In genomic region chr12:105557250-105557925, GRCm38 (mm10) we compare ENCODE assay signal across 11 mouse cellular contexts. TPM values are rescaled to one million over a fixed set of nuclear protein-coding genes. Genes with fewer than 3 reads are reported as not detected.
DNase-seq lines count a peak whose midpoint lies in the region; ATAC-seq and TF ChIP-seq lines count a peak whose summit lies in the region.
"Had no signal": no experiment of that assay in that cellular context is flagged by ENCODE, and none has a peak within 500 bp of the region (broad histone marks: within the 10 kb centered on the region; RNA-seq: fewer than 3 reads in every experiment).

No protein-coding gene starts in this region.

- ATAC-seq in forebrain, postnatal 0 days: peak; percentile 10; the same call in 1 of the 2 replicates
- no peak for ATAC-seq in forebrain, embryonic 11.5 days (replicated peaks; ENCODE audit: low FRiP score)
- ATAC-seq in midbrain, embryonic 15.5 days (replicated peaks): no peak
- ATAC-seq in hindbrain, embryonic 12.5 days (ENCODE audit: low FRiP score): no peak
- ATAC-seq: CD4-positive, CD25-positive, alpha-beta regulatory T cell, adult 4 months had no signal

- DNase-seq in forebrain, postnatal 0 days: no peak
- no peak for DNase-seq in forebrain, embryonic 11.5 days (ENCODE audit: low spot score)
- peak; percentile 44 to 66 for DNase-seq in adrenal gland, postnatal 36 days
- DNase-seq in heart, postnatal 10 days: peak; percentile 67 to 75
- DNase-seq in lung, postnatal 10 days: peak; percentile 79
- no peak for DNase-seq in ovary, postnatal 14 days (ENCODE audit: low spot score)

- peaks cover 5% of the 10 kb centered on the region; the same call in 1 of the 2 replicates for H3K27me3 ChIP-seq in forebrain, postnatal 0 days (ENCODE audit: insufficient read depth, low read length)
- H3K27me3 ChIP-seq in forebrain, embryonic 11.5 days (ENCODE audit: control insufficient read depth, insufficient read depth, low read length): peaks cover 5% of the 10 kb centered on the region
- 0 out of 2 replicates have a peak, but pooled peaks cover 5% of the 10 kb centered on the region for H3K27me3 ChIP-seq in midbrain, embryonic 15.5 days (replicated peaks)
- H3K27me3 ChIP-seq in hindbrain, embryonic 12.5 days: peaks cover 18% of the 10 kb centered on the region

- intact Hi-C loops in heart, postnatal 10 days (cut with DNase I): no loop called here

- H3K36me3 ChIP-seq in forebrain, postnatal 0 days (ENCODE audit: insufficient read depth): no peaks in the 10 kb centered on the region
- no peaks in the 10 kb centered on the region for H3K36me3 ChIP-seq in forebrain, embryonic 11.5 days (ENCODE audit: control insufficient read depth, insufficient read depth, low read length)
- H3K36me3 ChIP-seq in midbrain, embryonic 15.5 days (replicated peaks): no peaks in the 10 kb centered on the region
- no peaks in the 10 kb centered on the region for H3K36me3 ChIP-seq in hindbrain, embryonic 12.5 days
- H3K36me3 ChIP-seq: neural tube, embryonic 13.5 days had no signal

- no peaks in the 10 kb centered on the region for H3K4me1 ChIP-seq in forebrain, postnatal 0 days (ENCODE audit: insufficient read depth)
- no peaks in the 10 kb centered on the region for H3K4me1 ChIP-seq in forebrain, embryonic 11.5 days (replicated peaks; ENCODE audit: control insufficient read depth, insufficient read depth, low read length)
- H3K4me1 ChIP-seq in midbrain, embryonic 15.5 days: peaks cover 3% of the 10 kb centered on the region; the same call in 1 of the 2 replicates
- peaks cover 4% of the 10 kb centered on the region for H3K4me1 ChIP-seq in hindbrain, embryonic 12.5 days

- H3K9me3 ChIP-seq in forebrain, postnatal 0 days (ENCODE audit: low read length): no peaks in the 10 kb centered on the region
- H3K9me3 ChIP-seq in forebrain, embryonic 11.5 days (ENCODE audit: control insufficient read depth, low read length): no peaks in the 10 kb centered on the region
- no peaks in the 10 kb centered on the region for H3K9me3 ChIP-seq in midbrain, embryonic 15.5 days
- H3K9me3 ChIP-seq in hindbrain, embryonic 12.5 days (replicated peaks): no peaks in the 10 kb centered on the region
- H3K9me3 ChIP-seq: neural tube, embryonic 13.5 days had no signal

- no peak for TF ChIP-seq CTCF in forebrain, postnatal 0 days (IDR thresholded peaks at IDR 0.05; ENCODE audit: low read depth)

- no peak overlapping the region for H3K4me3 ChIP-seq in forebrain, postnatal 0 days (ENCODE audit: low read depth, low read length)
- no peak overlapping the region for H3K4me3 ChIP-seq in forebrain, embryonic 11.5 days (ENCODE audit: low read depth, low read length)
- H3K4me3 ChIP-seq in midbrain, embryonic 15.5 days: no peak overlapping the region
- H3K4me3 ChIP-seq in hindbrain, embryonic 12.5 days: no peak overlapping the region
- H3K4me3 ChIP-seq: neural tube, embryonic 13.5 days had no signal

- no peak overlapping the region for H3K4me2 ChIP-seq in forebrain, postnatal 0 days (ENCODE audit: low read depth)
- no peak overlapping the region for H3K4me2 ChIP-seq in forebrain, embryonic 11.5 days (ENCODE audit: low read depth, low read length, severe bottlenecking)
- no peak overlapping the region for H3K4me2 ChIP-seq in midbrain, embryonic 15.5 days
- H3K4me2 ChIP-seq in hindbrain, embryonic 12.5 days (replicated peaks): no peak overlapping the region
- H3K4me2 ChIP-seq: neural tube, embryonic 13.5 days had no signal

- no peak overlapping the region for H3K9ac ChIP-seq in forebrain, postnatal 0 days
- no peak overlapping the region for H3K9ac ChIP-seq in forebrain, embryonic 11.5 days (ENCODE audit: low read length)
- no peak overlapping the region for H3K9ac ChIP-seq in midbrain, embryonic 15.5 days
- no peak overlapping the region for H3K9ac ChIP-seq in hindbrain, embryonic 12.5 days
- H3K9ac ChIP-seq: neural tube, embryonic 13.5 days had no signal

- no peak overlapping the region for H3K27ac ChIP-seq in forebrain, postnatal 0 days (ENCODE audit: low read depth, low read length)
- H3K27ac ChIP-seq in forebrain, embryonic 11.5 days (ENCODE audit: low read depth, low read length): no peak overlapping the region
- no peak overlapping the region for H3K27ac ChIP-seq in midbrain, embryonic 15.5 days
- no peak overlapping the region for H3K27ac ChIP-seq in hindbrain, embryonic 12.5 days
- H3K27ac ChIP-seq: neural tube, embryonic 13.5 days had no signal

- 74% methylated on average over 7 of the region's 7 CpGs for WGBS in forebrain, postnatal 0 days
- WGBS in forebrain, embryonic 11.5 days: 77% methylated on average over 7 of the region's 7 CpGs
- WGBS in midbrain, embryonic 15.5 days: 71% methylated on average over 7 of the region's 7 CpGs
- 78% methylated on average over 7 of the region's 7 CpGs for WGBS in hindbrain, embryonic 12.5 days

RNA-seq across cellular contexts. Expression of gene Bdkrb2, which starts 5.6 kb away (rescaled TPM):
- 0.92 and 1.7 TPM in 2 replicates for total RNA-seq in forebrain, postnatal 0 days (2014; rRNA removed)
- polyA plus RNA-seq in forebrain, postnatal 0 days (2015; fragmentation: Nextera tagmentation; extraction: Ambion mirVana): 0.29 and 0.53 TPM in 2 replicates
- 0.11 and 0.39 TPM in 2 replicates for polyA plus RNA-seq in forebrain, embryonic 11.5 days (2014; fragmentation: Nextera tagmentation; extraction: Ambion mirVana)
- total RNA-seq in adrenal gland, postnatal 36 days (2021): 10 to 100 TPM; 12.0 to 23.9 TPM
- 1 to 10 TPM; 1.2 to 2.2 TPM for total RNA-seq in heart, postnatal 10 days (2021)
- polyA plus RNA-seq in midbrain, embryonic 15.5 days (2015; fragmentation: Nextera tagmentation; extraction: Ambion mirVana): 1.9 TPM in 2 replicates
- 1.6 and 1.8 TPM in 2 replicates for polyA plus RNA-seq in hindbrain, embryonic 12.5 days (2016; fragmentation: Nextera tagmentation; extraction: Ambion mirVana)
- total RNA-seq: megakaryocyte progenitor cell, adult 5-6 weeks had no signal
- polyA plus RNA-seq: CD4-positive, CD25-positive, alpha-beta regulatory T cell, adult 4 months had no signal

RNA-seq across cellular contexts. Expression of gene Bdkrb1, which starts 45.5 kb away (rescaled TPM):
- not detected in 2 replicates for total RNA-seq in forebrain, postnatal 0 days (2014; rRNA removed)
- 0.10 and 0.11 TPM in 2 replicates for polyA plus RNA-seq in forebrain, postnatal 0 days (2015; fragmentation: Nextera tagmentation; extraction: Ambion mirVana)
- not detected in 2 replicates for polyA plus RNA-seq in forebrain, embryonic 11.5 days (2014; fragmentation: Nextera tagmentation; extraction: Ambion mirVana)
- not detected for total RNA-seq in adrenal gland, postnatal 36 days (2021)
- not detected for total RNA-seq in heart, postnatal 10 days (2021)
- polyA plus RNA-seq in midbrain, embryonic 15.5 days (2015; fragmentation: Nextera tagmentation; extraction: Ambion mirVana): 0.19 TPM in 1 of 2 replicates, not detected in the other
- polyA plus RNA-seq in hindbrain, embryonic 12.5 days (2016; fragmentation: Nextera tagmentation; extraction: Ambion mirVana): not detected in 2 replicates
- total RNA-seq: megakaryocyte progenitor cell, adult 5-6 weeks had no signal
- polyA plus RNA-seq: neural tube, embryonic 13.5 days had no signal

Comparison
In these comparisons a context has a peak if more than half of its experiments do, and no peak if none do; other contexts are left out.
1. DNase-seq: peak in adrenal gland, postnatal 36 days (2 of 2), heart, postnatal 10 days (2 of 2) and lung, postnatal 10 days (single experiment); none in forebrain, postnatal 0 days (single experiment), forebrain, embryonic 11.5 days (single experiment) and ovary, postnatal 14 days (single experiment).